Mouse (Mus musculus): ENCODE results near the gene Map6.

Map6 gene

GRCm38 (mm10) chr7:99313253-99313652 lies 46.0 kb downstream of the Map6 start:
- DNase-seq (ENCODE audit: low spot score in 2 of 2) = no peak

GRCm38 (mm10) chr7:99314565-99314964 lies 47.3 kb downstream of the Map6 start:
- DNase-seq (ENCODE audit: low spot score in 2 of 2) = no peak

- DNase-seq (ENCODE audit: low spot score in 2 of 2) = no peak
These were observed 49.0 kb downstream of the Map6 start for GRCm38 (mm10) chr7:99316207-99316606.

- DNase-seq (ENCODE audit: low spot score in 2 of 2) = no peak
These were observed 50.2 kb downstream of the Map6 start for GRCm38 (mm10) chr7:99317475-99317874.

GRCm38 (mm10) chr7:99320524-99320923 lies 53.3 kb downstream of the Map6 start:
- DNase-seq (ENCODE audit: low spot score in 2 of 2) = no peak

- no peak for DNase-seq (ENCODE audit: low spot score in 2 of 2)
These were observed 55.6 kb downstream of the Map6 start for GRCm38 (mm10) chr7:99322691-99323320.

GRCm38 (mm10) chr7:99323321-99323700 lies 56.1 kb downstream of the Map6 start:
- DNase-seq (ENCODE audit: low spot score in 2 of 2) = no peak

- DNase-seq (ENCODE audit: low spot score in 2 of 2) = no peak
These were observed 57.6 kb downstream of the Map6 start for GRCm38 (mm10) chr7:99324810-99325209.

GRCm38 (mm10) chr7:99326128-99326527 lies 58.9 kb downstream of the Map6 start:
- no peak for DNase-seq (ENCODE audit: low spot score in 2 of 2)

GRCm38 (mm10) chr7:99328847-99329246 lies 61.6 kb downstream of the Map6 start:
- DNase-seq (ENCODE audit: low spot score in 2 of 2) = no peak

- DNase-seq (ENCODE audit: low spot score in 2 of 2) = no peak
These were observed 62.8 kb downstream of the Map6 start for GRCm38 (mm10) chr7:99330012-99330411.

- peak; percentile 41 to 44 for DNase-seq (ENCODE audit: low spot score in 2 of 2)
These were observed 65.7 kb downstream of the Map6 start for GRCm38 (mm10) chr7:99332774-99333480.

GRCm38 (mm10) chr7:99340736-99341135 lies 73.5 kb downstream of the Map6 start:
- no peak for DNase-seq (ENCODE audit: low spot score in 2 of 2)

GRCm38 (mm10) chr7:99343577-99343976 lies 76.3 kb downstream of the Map6 start:
- no peak for DNase-seq (ENCODE audit: low spot score in 2 of 2)

- DNase-seq (ENCODE audit: low spot score in 2 of 2) = no peak
These were observed 80.0 kb downstream of the Map6 start for GRCm38 (mm10) chr7:99347268-99347667.

- DNase-seq (ENCODE audit: low spot score in 2 of 2) = no peak
These were observed 81.6 kb downstream of the Map6 start for GRCm38 (mm10) chr7:99348883-99349282.

- DNase-seq (ENCODE audit: low spot score in 2 of 2) = no peak
These were observed 82.8 kb downstream of the Map6 start for GRCm38 (mm10) chr7:99349782-99350720.

- DNase-seq (ENCODE audit: low spot score in 2 of 2) = no peak
These were observed 84.0 kb downstream of the Map6 start for GRCm38 (mm10) chr7:99351104-99351801.

- DNase-seq (ENCODE audit: low spot score in 2 of 2) = no peak
These were observed 84.7 kb downstream of the Map6 start for GRCm38 (mm10) chr7:99351802-99352517.

- DNase-seq (ENCODE audit: low spot score in 2 of 2) = no peak
These were observed 85.5 kb downstream of the Map6 start, which contains the start of gene Serpinh1 for GRCm38 (mm10) chr7:99352526-99353400. TSS of gene Serpinh1 (minus strand) at chr7:99353239.

Measured in right cerebral cortex, postnatal 36 days (tissue).